Mouse (Mus musculus): ENCODE data around the gene Polr2a. TPM values are rescaled to one million over a fixed set of nuclear protein-coding genes. Genes with fewer than 3 reads are reported as not detected.
"Not testable (repeated sequence)": the region's sequence is repeated elsewhere in the genome, so short reads cannot be mapped to it uniquely, and the experiment has no call there.

Gene Polr2a
- polyA plus RNA-seq, 1 experiment: 103 TPM

- H3K4me3 ChIP-seq (ENCODE audit: low read depth, low read length): no peak overlapping the region
- H3K27me3 ChIP-seq (ENCODE audit: control insufficient read depth, insufficient read depth, low read length, poor library complexity, severe bottlenecking): no peaks in the 10 kb centered on the region
- no peak overlapping the region for H3K27ac ChIP-seq (ENCODE audit: insufficient read depth, low read length)
- H3K9ac ChIP-seq (ENCODE audit: low read depth, poor library complexity, severe bottlenecking): no peak overlapping the region
- H3K36me3 ChIP-seq (ENCODE audit: control insufficient read depth, insufficient read depth, low read length, poor library complexity, severe bottlenecking): peaks cover 11% of the 10 kb centered on the region
- H3K9me3 ChIP-seq (replicated peaks; ENCODE audit: control insufficient read depth, insufficient read depth, low read length, poor library complexity, severe bottlenecking): no peaks in the 10 kb centered on the region
- no peak for TF ChIP-seq POLR2A (IDR thresholded peaks at IDR 0.05; ENCODE audit: insufficient read depth, low read length)
- TF ChIP-seq CTCF (IDR thresholded peaks at IDR 0.05; ENCODE audit: low read depth, low read length): no peak
- TF ChIP-seq EP300 (IDR thresholded peaks at IDR 0.05; ENCODE audit: insufficient read depth, low read depth, low read length): no peak
- H3K4me1 ChIP-seq (ENCODE audit: control insufficient read depth, insufficient read depth, low read length): peaks cover 2% of the 10 kb centered on the region
Observed at GRCm38 (mm10) chr11:69754701-69755100, 3.7 kb downstream of the Polr2a start.

- Histone ChIP-seq H3K4me3 (ENCODE audit: low read depth, low read length) (no peak overlapping the region), H3K27ac (ENCODE audit: insufficient read depth, low read length) (no peak overlapping the region), H3K9me3 (replicated peaks; ENCODE audit: control insufficient read depth, insufficient read depth, low read length, poor library complexity, severe bottlenecking) (no peaks in the 10 kb centered on the region), H3K9ac (ENCODE audit: low read depth, poor library complexity, severe bottlenecking) (no peak overlapping the region; the same call in 1 of the 2 replicates), H3K36me3 (ENCODE audit: control insufficient read depth, insufficient read depth, low read length, poor library complexity, severe bottlenecking) (peaks cover 15% of the 10 kb centered on the region), H3K4me1 (ENCODE audit: control insufficient read depth, insufficient read depth, low read length) (peaks cover 2% of the 10 kb centered on the region), H3K27me3 (ENCODE audit: control insufficient read depth, insufficient read depth, low read length, poor library complexity, severe bottlenecking) (no peaks in the 10 kb centered on the region)
- no peak for TF ChIP-seq CTCF (IDR thresholded peaks at IDR 0.05; ENCODE audit: low read depth, low read length)
- TF ChIP-seq EP300 (IDR thresholded peaks at IDR 0.05; ENCODE audit: insufficient read depth, low read depth, low read length): no peak
- TF ChIP-seq POLR2A (IDR thresholded peaks at IDR 0.05; ENCODE audit: insufficient read depth, low read length): no peak
Observed at GRCm38 (mm10) chr11:69754233-69754632, 4.2 kb downstream of the Polr2a start.

GRCm38 (mm10) chr11:69752686-69753085, 5.8 kb downstream of the Polr2a start:
- Histone ChIP-seq H3K27ac (ENCODE audit: insufficient read depth, low read length) (peak overlapping the region; percentile 71), H3K9me3 (replicated peaks; ENCODE audit: control insufficient read depth, insufficient read depth, low read length, poor library complexity, severe bottlenecking) (no peaks in the 10 kb centered on the region), H3K4me3 (ENCODE audit: low read depth, low read length) (no peak overlapping the region), H3K4me1 (ENCODE audit: control insufficient read depth, insufficient read depth, low read length) (peaks cover 2% of the 10 kb centered on the region), H3K36me3 (ENCODE audit: control insufficient read depth, insufficient read depth, low read length, poor library complexity, severe bottlenecking) (peaks cover 27% of the 10 kb centered on the region), H3K27me3 (ENCODE audit: control insufficient read depth, insufficient read depth, low read length, poor library complexity, severe bottlenecking) (no peaks in the 10 kb centered on the region), H3K9ac (ENCODE audit: low read depth, poor library complexity, severe bottlenecking) (peak overlapping the region; percentile 52; the same call in 1 of the 2 replicates)
- TF ChIP-seq POLR2A (IDR thresholded peaks at IDR 0.05; ENCODE audit: insufficient read depth, low read length) (no peak), CTCF (IDR thresholded peaks at IDR 0.05; ENCODE audit: low read depth, low read length) (no peak), EP300 (IDR thresholded peaks at IDR 0.05; ENCODE audit: insufficient read depth, low read depth, low read length) (no peak)

GRCm38 (mm10) chr11:69751635-69752034, 6.8 kb downstream of the Polr2a start:
- H3K9me3 ChIP-seq (replicated peaks; ENCODE audit: control insufficient read depth, insufficient read depth, low read length, poor library complexity, severe bottlenecking): no peaks in the 10 kb centered on the region
- no peak overlapping the region for H3K4me3 ChIP-seq (ENCODE audit: low read depth, low read length)
- H3K9ac ChIP-seq (ENCODE audit: low read depth, poor library complexity, severe bottlenecking): no peak overlapping the region
- H3K27me3 ChIP-seq (ENCODE audit: control insufficient read depth, insufficient read depth, low read length, poor library complexity, severe bottlenecking): no peaks in the 10 kb centered on the region
- H3K4me1 ChIP-seq (ENCODE audit: control insufficient read depth, insufficient read depth, low read length): peaks cover 2% of the 10 kb centered on the region
- TF ChIP-seq CTCF (IDR thresholded peaks at IDR 0.05; ENCODE audit: low read depth, low read length) (no peak), EP300 (IDR thresholded peaks at IDR 0.05; ENCODE audit: insufficient read depth, low read depth, low read length) (no peak), POLR2A (IDR thresholded peaks at IDR 0.05; ENCODE audit: insufficient read depth, low read length) (no peak)
- peaks cover 36% of the 10 kb centered on the region for H3K36me3 ChIP-seq (ENCODE audit: control insufficient read depth, insufficient read depth, low read length, poor library complexity, severe bottlenecking)
- H3K27ac ChIP-seq (ENCODE audit: insufficient read depth, low read length): no peak overlapping the region

- H3K9me3 ChIP-seq (replicated peaks; ENCODE audit: control insufficient read depth, insufficient read depth, low read length, poor library complexity, severe bottlenecking); H3K27ac ChIP-seq (ENCODE audit: insufficient read depth, low read length); H3K4me1 ChIP-seq (ENCODE audit: control insufficient read depth, insufficient read depth, low read length); H3K4me3 ChIP-seq (ENCODE audit: low read depth, low read length); H3K9ac ChIP-seq (ENCODE audit: low read depth, poor library complexity, severe bottlenecking); H3K27me3 ChIP-seq (ENCODE audit: control insufficient read depth, insufficient read depth, low read length, poor library complexity, severe bottlenecking): not testable (repeated sequence)
- TF ChIP-seq CTCF (IDR thresholded peaks at IDR 0.05; ENCODE audit: low read depth, low read length): peak; percentile 11
- peaks cover 26% of the 10 kb centered on the region for H3K36me3 ChIP-seq (ENCODE audit: control insufficient read depth, insufficient read depth, low read length, poor library complexity, severe bottlenecking)
Observed at GRCm38 (mm10) chr11:69731408-69731807, 27.0 kb downstream of the Polr2a start.

GRCm38 (mm10) chr11:69729063-69729462, 29.4 kb downstream of the Polr2a start:
- H3K27ac ChIP-seq (ENCODE audit: insufficient read depth, low read length): no peak overlapping the region
- TF ChIP-seq CTCF (IDR thresholded peaks at IDR 0.05; ENCODE audit: low read depth, low read length) (peak; percentile 65), POLR2A (IDR thresholded peaks at IDR 0.05; ENCODE audit: insufficient read depth, low read length) (no peak), EP300 (IDR thresholded peaks at IDR 0.05; ENCODE audit: insufficient read depth, low read depth, low read length) (no peak)

More at GRCm38 (mm10) chr11:69729063-69729462, 29.4 kb downstream of the Polr2a start:
- no peaks in the 10 kb centered on the region for H3K27me3 ChIP-seq (ENCODE audit: control insufficient read depth, insufficient read depth, low read length, poor library complexity, severe bottlenecking)
- no peaks in the 10 kb centered on the region for H3K4me1 ChIP-seq (ENCODE audit: control insufficient read depth, insufficient read depth, low read length)
- peaks cover 4% of the 10 kb centered on the region for H3K36me3 ChIP-seq (ENCODE audit: control insufficient read depth, insufficient read depth, low read length, poor library complexity, severe bottlenecking)
- H3K4me3 ChIP-seq (ENCODE audit: low read depth, low read length): no peak overlapping the region
- no peaks in the 10 kb centered on the region for H3K9me3 ChIP-seq (replicated peaks; ENCODE audit: control insufficient read depth, insufficient read depth, low read length, poor library complexity, severe bottlenecking)
- no peak overlapping the region for H3K9ac ChIP-seq (ENCODE audit: low read depth, poor library complexity, severe bottlenecking)

Data from ES-Bruce4 (cell line).